Comparison of ENCODE assay signal across 11 mouse cellular contexts in genomic region chr7:74459277-74459676, GRCm38 (mm10).
DNase-seq lines count a peak whose midpoint lies in the region; ATAC-seq lines count a peak whose summit lies in the region.
"Had no signal": no experiment of that assay in that cellular context is flagged by ENCODE, and none has a peak within 500 bp of the region (broad histone marks: within the 10 kb centered on the region; RNA-seq: fewer than 3 reads in every experiment).

No protein-coding gene starts in this region.

- H3K27me3 ChIP-seq in heart, embryonic 15.5 days: no peaks in the 10 kb centered on the region
- no peaks in the 10 kb centered on the region for H3K27me3 ChIP-seq in forebrain, embryonic 12.5 days
- H3K27me3 ChIP-seq: midbrain, embryonic 15.5 days had no signal

- H3K9me3 ChIP-seq in heart, embryonic 15.5 days (replicated peaks): no peaks in the 10 kb centered on the region
- no peaks in the 10 kb centered on the region for H3K9me3 ChIP-seq in forebrain, embryonic 12.5 days
- H3K9me3 ChIP-seq: midbrain, embryonic 15.5 days had no signal

- peak; percentile 21 for DNase-seq in embryo, embryonic 11 days
- DNase-seq in embryo, embryonic 9.5 days (ENCODE audit: extremely low spot score): no peak
- peak; percentile 19 for DNase-seq in CD4-positive helper T cell, adult 2 months (ENCODE audit: low read depth, low spot score)
- peak; percentile 31 to 43 for DNase-seq in kidney, postnatal 25 days
- no peak for DNase-seq in right cerebral cortex, postnatal 14 days
- DNase-seq in urinary bladder, adult 2 months (ENCODE audit: low spot score): no peak
- DNase-seq: right cerebral cortex, adult 18-20 months; thymus, postnatal 14 days had no signal

- H3K4me3 ChIP-seq in heart, embryonic 15.5 days: no peak overlapping the region
- no peak overlapping the region for H3K4me3 ChIP-seq in forebrain, embryonic 12.5 days (replicated peaks)
- H3K4me3 ChIP-seq: midbrain, embryonic 15.5 days had no signal

- H3K9ac ChIP-seq in heart, embryonic 15.5 days: no peak overlapping the region
- H3K9ac ChIP-seq in forebrain, embryonic 12.5 days: no peak overlapping the region
- H3K9ac ChIP-seq: midbrain, embryonic 15.5 days had no signal

- peak overlapping the region; percentile 53; the same call in 1 of the 2 replicates for H3K27ac ChIP-seq in heart, embryonic 15.5 days
- no peak overlapping the region for H3K27ac ChIP-seq in forebrain, embryonic 12.5 days
- H3K27ac ChIP-seq: midbrain, embryonic 15.5 days had no signal

- no peaks in the 10 kb centered on the region for H3K36me3 ChIP-seq in heart, embryonic 15.5 days
- no peaks in the 10 kb centered on the region for H3K36me3 ChIP-seq in forebrain, embryonic 12.5 days (replicated peaks)
- H3K36me3 ChIP-seq: midbrain, embryonic 15.5 days had no signal

- peaks cover 35% of the 10 kb centered on the region for H3K4me1 ChIP-seq in heart, embryonic 15.5 days (replicated peaks)
- H3K4me1 ChIP-seq in forebrain, embryonic 12.5 days: peaks cover 8% of the 10 kb centered on the region; the same call in 1 of the 2 replicates

- no peak overlapping the region for H3K4me2 ChIP-seq in heart, embryonic 15.5 days
- H3K4me2 ChIP-seq in forebrain, embryonic 12.5 days: no peak overlapping the region
- H3K4me2 ChIP-seq: midbrain, embryonic 15.5 days had no signal

- ATAC-seq in heart, embryonic 15.5 days (replicated peaks; ENCODE audit: insufficient number of reproducible peaks, insufficient read depth, low FRiP score, low read depth): no peak
- ATAC-seq in forebrain, embryonic 12.5 days (ENCODE audit: low FRiP score): no peak
- ATAC-seq: midbrain, embryonic 15.5 days had no signal

- WGBS in heart, embryonic 15.5 days: 50% methylated on average over 5 of the region's 5 CpGs
- 83% methylated on average over 5 of the region's 5 CpGs for WGBS in forebrain, embryonic 12.5 days

Comparison
In these comparisons a context has a peak if more than half of its experiments do, and no peak if none do; other contexts are left out.
1. DNase-seq: peak in embryo, embryonic 11 days (single experiment), CD4-positive helper T cell, adult 2 months (single experiment) and kidney, postnatal 25 days (2 of 2); none in embryo, embryonic 9.5 days (single experiment), right cerebral cortex, postnatal 14 days (single experiment) and urinary bladder, adult 2 months (single experiment).